Mouse (Mus musculus) lung, embryonic 14.5 days (tissue): ENCODE measurements around the gene Olfr1393. TPM values are rescaled to one million over a fixed set of nuclear protein-coding genes. Genes with fewer than 3 reads are reported as not detected.

Experiments used
- ATAC-seq: fragments of 200-750 bp; cut with Nextera tagmentation; 2 replicates; pipeline ENCODE4 v1.8.0; 2017; ENCODE audit warnings: mild to moderate bottlenecking, moderate TSS enrichment, moderate library complexity; ENCODE audit not compliant: insufficient read depth
- DNase-seq: peaks from one replicate; pipeline ENCODE4 v3.0.0-alpha.2; 2015
- H3K27ac ChIP-seq: fragments of 300-500 bp; sonication (generic); 2 replicates; pipeline ENCODE4 v1.5.1; 2014; ENCODE audit warnings: low read depth, mild to moderate bottlenecking, moderate library complexity
- H3K27me3 ChIP-seq: fragments of 300-500 bp; sonication (generic); 2 replicates; pipeline ENCODE4 v1.6.1; 2014; ENCODE audit warnings: low read length, control low read depth; ENCODE audit not compliant: insufficient read depth
- H3K36me3 ChIP-seq: fragments of 300-500 bp; sonication (generic); 2 replicates; pipeline ENCODE4 v1.6.1; 2014; ENCODE audit warnings: control low read depth; ENCODE audit not compliant: insufficient read depth
- H3K4me1 ChIP-seq: fragments of 300-500 bp; sonication (generic); 2 replicates; pipeline ENCODE4 v1.6.1; 2014; ENCODE audit warnings: antibody characterized with exemption, control low read depth; ENCODE audit not compliant: insufficient read depth
- H3K4me2 ChIP-seq: fragments of 300-500 bp; sonication (generic); 2 replicates; pipeline ENCODE4 v1.6.1; 2014; ENCODE audit warnings: mild to moderate bottlenecking
- H3K4me3 ChIP-seq: fragments of 300-500 bp; sonication (generic); 2 replicates; pipeline ENCODE4 v1.5.1; 2014; ENCODE audit warnings: low read depth, low read length
- H3K9ac ChIP-seq: fragments of 300-500 bp; sonication (generic); 2 replicates; pipeline ENCODE4 v1.6.1; 2014
- H3K9me3 ChIP-seq: fragments of 300-500 bp; sonication (generic); 2 replicates; pipeline ENCODE4 v1.6.1; 2016; ENCODE audit warnings: low read depth, low read length, control low read depth
- CTCF ChIP-seq: IDR thresholded peaks from 2 replicates; pipeline ENCODE4 v1.5.1; 2016; ENCODE audit warnings: antibody characterized with exemption, low read depth
- WGBS: fragments of 180-500 bp; shearing (Covaris S2); extraction: QIAGEN DNeasy Blood & Tissue Kit; methylation state at CpG from one replicate; pipeline ENCODE4 v1.1.7; 2014; 5-methylcytosine and 5-hydroxymethylcytosine counted together
- polyA plus RNA-seq: library from polyadenylated mRNA; unstranded; fragments of >200 nt; fragmentation: Nextera tagmentation; extraction: Ambion mirVana; gene quantifications from 2 replicates; pipeline ENCODE4 v1.2.1, GENCODE M21; 2014

Olfr1393 gene
- polyA plus RNA-seq, 1 experiment from 2014 or later = not detected

GRCm38 (mm10) chr11:49263149-49263548 is 15.0 kb upstream of the Olfr1393 start:
- no peak for TF ChIP-seq CTCF
- Histone ChIP-seq H3K27ac (no peak overlapping the region), H3K27me3 (no peaks in the 10 kb centered on the region), H3K9ac (no peak overlapping the region), H3K9me3 (no peaks in the 10 kb centered on the region), H3K36me3 (peaks cover 50% of the 10 kb centered on the region), H3K4me3 (no peak overlapping the region), H3K4me2 (no peak overlapping the region), H3K4me1 (no peaks in the 10 kb centered on the region)
- DNase-seq (no peak), ATAC-seq (no peak)
- WGBS = 87% methylated on average over 6 of the region's 6 CpGs

- Histone ChIP-seq H3K4me3 (no peak overlapping the region), H3K27me3 (no peaks in the 10 kb centered on the region), H3K27ac (no peak overlapping the region), H3K36me3 (peaks cover 46% of the 10 kb centered on the region), H3K9ac (no peak overlapping the region), H3K4me1 (no peaks in the 10 kb centered on the region), H3K4me2 (no peak overlapping the region), H3K9me3 (no peaks in the 10 kb centered on the region)
- ATAC-seq (no peak), DNase-seq (no peak)
- 82% methylated on average over 7 of the region's 7 CpGs for WGBS
- TF ChIP-seq CTCF = no peak
Observed at GRCm38 (mm10) chr11:49264081-49264480, 14.0 kb upstream of the Olfr1393 start.

GRCm38 (mm10) chr11:49264622-49265021 is 13.5 kb upstream of the Olfr1393 start:
- TF ChIP-seq CTCF = no peak
- 61% methylated on average over 11 of the region's 11 CpGs for WGBS
- no peak overlapping the region for H3K4me2 ChIP-seq
- H3K27me3 ChIP-seq = no peaks in the 10 kb centered on the region
- peak; percentile 15 for DNase-seq
- no peak overlapping the region for H3K4me3 ChIP-seq
- ATAC-seq = no peak
- no peaks in the 10 kb centered on the region for H3K4me1 ChIP-seq
- H3K9me3 ChIP-seq = no peaks in the 10 kb centered on the region
- H3K36me3 ChIP-seq = peaks cover 46% of the 10 kb centered on the region
- H3K27ac ChIP-seq = no peak overlapping the region
- no peak overlapping the region for H3K9ac ChIP-seq

- H3K9me3 ChIP-seq = no peaks in the 10 kb centered on the region
- WGBS = 81% methylated on average over 8 of the region's 8 CpGs
- H3K36me3 ChIP-seq = peaks cover 42% of the 10 kb centered on the region
- TF ChIP-seq CTCF = no peak
- no peak overlapping the region for H3K4me2 ChIP-seq
- H3K27ac ChIP-seq = no peak overlapping the region
- ATAC-seq = no peak
- no peaks in the 10 kb centered on the region for H3K4me1 ChIP-seq
- H3K4me3 ChIP-seq = no peak overlapping the region
- no peak for DNase-seq
- no peak overlapping the region for H3K9ac ChIP-seq
- no peaks in the 10 kb centered on the region for H3K27me3 ChIP-seq
Observed at GRCm38 (mm10) chr11:49265101-49265500, 13.0 kb upstream of the Olfr1393 start.

- 40% methylated on average over 6 of the region's 6 CpGs for WGBS
- TF ChIP-seq CTCF = no peak
- H3K4me1 ChIP-seq = no peaks in the 10 kb centered on the region
- no peaks in the 10 kb centered on the region for H3K9me3 ChIP-seq
- DNase-seq (no peak), ATAC-seq (0 out of 2 replicates have a peak, but pooled peaks have one; percentile 25)
- H3K36me3 ChIP-seq = peaks cover 26% of the 10 kb centered on the region
- H3K27me3 ChIP-seq = no peaks in the 10 kb centered on the region
- H3K4me3 ChIP-seq = no peak overlapping the region
- no peak overlapping the region for H3K4me2 ChIP-seq
- H3K9ac ChIP-seq = no peak overlapping the region
- no peak overlapping the region for H3K27ac ChIP-seq
Observed at GRCm38 (mm10) chr11:49266671-49267070, 11.4 kb upstream of the Olfr1393 start.

GRCm38 (mm10) chr11:49267316-49267715 is 10.8 kb upstream of the Olfr1393 start:
- Histone ChIP-seq H3K27ac (peak overlapping the region; percentile 50; the same call in 1 of the 2 replicates), H3K4me3 (no peak overlapping the region), H3K36me3 (peaks cover 20% of the 10 kb centered on the region; the same call in 1 of the 2 replicates), H3K9ac (no peak overlapping the region), H3K27me3 (no peaks in the 10 kb centered on the region), H3K4me2 (no peak overlapping the region), H3K9me3 (no peaks in the 10 kb centered on the region), H3K4me1 (no peaks in the 10 kb centered on the region)
- no peak for ATAC-seq
- TF ChIP-seq CTCF = no peak
- WGBS = 78% methylated on average over 10 of the region's 10 CpGs
- DNase-seq = no peak

GRCm38 (mm10) chr11:49267970-49268579 is 10.0 kb upstream of the Olfr1393 start:
- peak; percentile 29 for DNase-seq
- Histone ChIP-seq H3K9me3 (no peaks in the 10 kb centered on the region), H3K36me3 (peaks cover 12% of the 10 kb centered on the region; the same call in 1 of the 2 replicates), H3K27ac (peak overlapping the region; percentile 50; the same call in 1 of the 2 replicates), H3K4me2 (no peak overlapping the region), H3K4me3 (no peak overlapping the region), H3K4me1 (no peaks in the 10 kb centered on the region), H3K27me3 (no peaks in the 10 kb centered on the region), H3K9ac (no peak overlapping the region)
- no peak for TF ChIP-seq CTCF
- ATAC-seq = no peak
- WGBS = 59% methylated on average over 15 of the region's 15 CpGs

GRCm38 (mm10) chr11:49269761-49270160 is 8.3 kb upstream of the Olfr1393 start:
- no peak overlapping the region for H3K27ac ChIP-seq
- H3K9me3 ChIP-seq = no peaks in the 10 kb centered on the region
- no peaks in the 10 kb centered on the region for H3K27me3 ChIP-seq
- 92% methylated on average over 9 of the region's 9 CpGs for WGBS
- H3K36me3 ChIP-seq = no peaks in the 10 kb centered on the region; the same call in 1 of the 2 replicates
- no peak for DNase-seq
- no peak overlapping the region for H3K4me2 ChIP-seq
- no peaks in the 10 kb centered on the region for H3K4me1 ChIP-seq
- no peak for TF ChIP-seq CTCF
- H3K9ac ChIP-seq = no peak overlapping the region
- no peak for ATAC-seq
- no peak overlapping the region for H3K4me3 ChIP-seq
